Mouse (Mus musculus) intestine, embryonic 16.5 days (tissue): Measurements from ENCODE around the gene Sept9. TPM values are rescaled to one million over a fixed set of nuclear protein-coding genes. Genes with fewer than 3 reads are reported as not detected.

Source experiments
- ATAC-seq: fragments of 200-750 bp; cut with Nextera tagmentation; 2 replicates; pipeline ENCODE4 v1.8.0; 2017; ENCODE audit warnings: moderate TSS enrichment, moderate library complexity
- H3K27ac ChIP-seq: fragments of 300-500 bp; sonication (generic); 2 replicates; pipeline ENCODE4 v1.5.1; 2014; ENCODE audit warnings: mild to moderate bottlenecking, low read length
- H3K27me3 ChIP-seq: fragments of 300-500 bp; sonication (generic); replicated peaks from 2 replicates; pipeline ENCODE4 v1.6.1; 2014; ENCODE audit warnings: low read length, control low read depth, mixed read lengths; ENCODE audit not compliant: control insufficient read depth, insufficient read depth
- H3K36me3 ChIP-seq: fragments of 300-500 bp; sonication (generic); 2 replicates; pipeline ENCODE4 v1.6.1; 2014; ENCODE audit warnings: low read length, control low read depth; ENCODE audit not compliant: control insufficient read depth, insufficient read depth
- H3K4me1 ChIP-seq: fragments of 300-500 bp; sonication (generic); 2 replicates; pipeline ENCODE4 v1.6.1; 2014; ENCODE audit warnings: low read length, control low read depth, mixed read lengths; ENCODE audit not compliant: control insufficient read depth, insufficient read depth
- H3K4me2 ChIP-seq: fragments of 300-500 bp; sonication (generic); 2 replicates; pipeline ENCODE4 v1.6.1; 2014; ENCODE audit warnings: low read depth, low read length, control low read depth
- H3K4me3 ChIP-seq: fragments of 300-500 bp; sonication (generic); 2 replicates; pipeline ENCODE4 v1.5.1; 2014; ENCODE audit warnings: mild to moderate bottlenecking, low read length
- H3K9ac ChIP-seq: fragments of 300-500 bp; sonication (generic); 2 replicates; pipeline ENCODE4 v1.6.1; 2014; ENCODE audit warnings: low read depth, low read length
- H3K9me3 ChIP-seq: fragments of 300-500 bp; sonication (generic); 2 replicates; pipeline ENCODE4 v1.6.1; 2016; ENCODE audit warnings: low read length, control low read depth; ENCODE audit not compliant: control insufficient read depth
- WGBS: fragments of 180-500 bp; shearing (Covaris S2); extraction: QIAGEN DNeasy Blood & Tissue Kit; methylation state at CpG from one replicate; pipeline ENCODE4 v1.1.7; 2014; 5-methylcytosine and 5-hydroxymethylcytosine counted together
- polyA plus RNA-seq: library from polyadenylated mRNA; unstranded; fragments of >200 nt; fragmentation: Nextera tagmentation; extraction: Ambion mirVana; gene quantifications from 2 replicates; pipeline ENCODE4 v1.2.1, GENCODE M21; 2015

Sept9 gene
- polyA plus RNA-seq, 1 experiment from 2014 or later = 183 TPM

DNA sequence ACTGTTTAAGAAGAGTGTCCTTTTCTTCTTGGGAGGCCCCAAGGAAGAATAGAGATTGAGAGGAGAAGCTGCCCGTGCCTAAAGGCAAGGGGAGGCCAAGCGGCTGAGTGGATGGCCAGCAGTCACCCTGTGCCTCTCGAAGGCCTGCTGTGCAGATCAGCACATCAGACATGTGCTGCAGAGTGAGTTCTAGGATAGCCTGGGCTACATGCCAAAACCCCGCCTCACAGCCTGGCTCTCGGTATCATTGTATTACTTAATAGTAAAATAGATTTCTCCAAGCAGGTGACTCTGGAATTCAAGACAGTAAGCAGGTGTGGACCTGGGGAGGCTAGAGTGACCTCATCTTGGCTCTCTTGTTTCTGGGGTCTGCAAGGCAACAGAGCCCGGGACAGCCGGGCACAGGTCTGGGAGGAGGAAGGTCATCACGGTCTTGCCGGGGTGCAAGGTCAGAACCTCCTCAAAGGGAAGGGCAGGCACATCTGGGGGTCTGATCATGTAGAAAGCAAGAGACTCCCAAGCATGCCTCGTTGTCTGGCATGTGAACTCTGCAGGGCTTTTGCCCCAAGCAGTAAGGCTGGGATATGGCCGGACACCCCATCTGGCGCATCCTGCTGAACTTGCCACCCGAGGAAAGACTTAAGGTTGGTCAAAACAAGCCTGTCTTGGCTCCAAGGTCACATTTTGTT lies 40.1 kb upstream of the Sept9 start:
- Histone ChIP-seq H3K27ac (no peak overlapping the region), H3K9me3 (no peaks in the 10 kb centered on the region), H3K4me2 (no peak overlapping the region), H3K27me3 (no peaks in the 10 kb centered on the region), H3K4me1 (peaks cover 11% of the 10 kb centered on the region; the same call in 1 of the 2 replicates), H3K9ac (no peak overlapping the region), H3K4me3 (no peak overlapping the region), H3K36me3 (0 out of 2 replicates have a peak, but pooled peaks cover 4% of the 10 kb centered on the region)
- ATAC-seq = no peak
- 81% methylated on average over 13 of the region's 13 CpGs for WGBS

- Histone ChIP-seq H3K9me3 (no peaks in the 10 kb centered on the region), H3K4me2 (no peak overlapping the region), H3K27me3 (no peaks in the 10 kb centered on the region), H3K4me3 (no peak overlapping the region), H3K4me1 (peaks cover 6% of the 10 kb centered on the region; the same call in 1 of the 2 replicates), H3K27ac (no peak overlapping the region), H3K36me3 (0 out of 2 replicates have a peak, but pooled peaks cover 4% of the 10 kb centered on the region), H3K9ac (no peak overlapping the region)
- no peak for ATAC-seq
- 88% methylated on average over 5 of the region's 5 CpGs for WGBS
Observed at GRCm38 (mm10) chr11:117159946-117160307, 39.5 kb upstream of the Sept9 start.

DNA sequence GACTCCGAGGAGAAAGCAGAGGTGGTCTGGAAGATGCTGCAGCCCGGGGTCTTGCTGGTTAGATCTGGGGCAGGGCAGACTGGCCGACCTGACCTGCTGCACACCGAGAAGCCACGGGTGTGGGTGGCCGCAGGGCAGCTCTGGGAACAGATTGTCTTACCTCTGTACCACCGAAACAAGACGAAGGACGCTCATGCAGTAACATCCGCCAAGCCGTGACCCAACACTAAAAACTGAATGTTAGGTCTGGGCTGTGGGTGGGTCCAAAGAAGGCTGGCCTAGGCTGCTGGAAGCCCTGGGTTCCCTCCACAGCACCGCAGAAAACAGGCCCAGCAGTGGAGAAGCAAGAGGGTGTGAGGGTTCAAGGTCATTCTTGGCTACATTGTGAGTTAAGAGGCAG lies 38.7 kb upstream of the Sept9 start:
- no peak overlapping the region for H3K27ac ChIP-seq
- ATAC-seq = no peak
- no peak overlapping the region for H3K4me2 ChIP-seq
- no peak overlapping the region for H3K9ac ChIP-seq
- H3K27me3 ChIP-seq = no peaks in the 10 kb centered on the region
- 0 out of 2 replicates have a peak, but pooled peaks cover 4% of the 10 kb centered on the region for H3K36me3 ChIP-seq
- no peaks in the 10 kb centered on the region for H3K9me3 ChIP-seq
- H3K4me3 ChIP-seq = no peak overlapping the region
- H3K4me1 ChIP-seq = peaks cover 5% of the 10 kb centered on the region; the same call in 1 of the 2 replicates
- WGBS = 90% methylated on average over 12 of the region's 12 CpGs

DNA sequence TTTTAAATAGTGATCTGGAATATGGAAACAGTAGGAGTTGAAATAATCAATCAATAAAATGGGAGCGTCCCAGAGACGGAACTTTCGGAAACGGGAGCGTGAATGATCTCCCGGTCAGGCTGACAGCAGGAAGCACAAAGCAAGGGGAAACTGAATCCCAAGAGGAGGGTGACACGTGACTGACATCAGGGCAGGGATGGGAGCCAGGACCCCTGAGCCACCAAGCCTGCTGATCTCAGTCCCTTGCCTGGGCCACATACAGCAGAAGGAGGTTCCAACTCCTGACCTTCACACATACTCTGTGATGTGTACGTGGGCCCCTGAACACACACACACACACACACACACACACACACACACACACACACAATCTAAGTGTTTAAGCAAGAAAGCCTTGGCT lies 37.9 kb upstream of the Sept9 start:
- Histone ChIP-seq H3K4me1 (no peaks in the 10 kb centered on the region; the same call in 1 of the 2 replicates), H3K4me3 (no peak overlapping the region), H3K27ac (no peak overlapping the region), H3K9ac (no peak overlapping the region), H3K4me2 (no peak overlapping the region), H3K27me3 (no peaks in the 10 kb centered on the region), H3K9me3 (no peaks in the 10 kb centered on the region), H3K36me3 (0 out of 2 replicates have a peak, but pooled peaks cover 4% of the 10 kb centered on the region)
- WGBS = 71% methylated on average over 8 of the region's 8 CpGs
- no peak for ATAC-seq

GRCm38 (mm10) chr11:117163098-117163497 lies 36.4 kb upstream of the Sept9 start:
- 0 out of 2 replicates have a peak, but pooled peaks cover 4% of the 10 kb centered on the region for H3K36me3 ChIP-seq
- H3K9ac ChIP-seq = no peak overlapping the region
- H3K27ac ChIP-seq = no peak overlapping the region
- no peaks in the 10 kb centered on the region; the same call in 1 of the 2 replicates for H3K4me1 ChIP-seq
- H3K27me3 ChIP-seq = no peaks in the 10 kb centered on the region
- no peak overlapping the region for H3K4me3 ChIP-seq
- no peak for ATAC-seq
- H3K9me3 ChIP-seq = no peaks in the 10 kb centered on the region
- no peak overlapping the region for H3K4me2 ChIP-seq
- WGBS = 85% methylated on average over 9 of the region's 9 CpGs

DNA sequence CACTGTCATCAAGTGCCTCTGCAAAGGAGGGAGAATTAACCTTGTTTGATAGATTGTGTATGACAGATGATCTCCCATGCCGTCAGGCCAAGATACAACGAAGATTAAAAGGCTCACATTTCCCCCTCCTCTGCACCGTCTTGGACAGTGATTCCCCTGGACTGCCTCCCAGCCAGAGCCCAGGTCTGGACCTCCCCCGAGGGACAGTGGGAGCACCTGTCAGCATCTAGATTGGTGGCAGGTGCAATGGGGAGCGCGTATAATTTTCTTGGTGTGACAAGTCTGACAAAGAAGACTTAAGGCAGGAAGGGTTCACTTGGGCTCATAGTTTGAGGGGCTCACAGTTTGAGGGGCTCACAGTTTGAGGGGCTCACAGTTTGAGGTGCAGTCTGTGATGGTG lies 35.7 kb upstream of the Sept9 start:
- Histone ChIP-seq H3K4me1 (no peaks in the 10 kb centered on the region; the same call in 1 of the 2 replicates), H3K27ac (no peak overlapping the region), H3K9me3 (no peaks in the 10 kb centered on the region), H3K9ac (no peak overlapping the region), H3K27me3 (no peaks in the 10 kb centered on the region), H3K36me3 (0 out of 2 replicates have a peak, but pooled peaks cover 4% of the 10 kb centered on the region), H3K4me3 (no peak overlapping the region), H3K4me2 (no peak overlapping the region)
- WGBS = 82% methylated on average over 6 of the region's 6 CpGs
- no peak for ATAC-seq

- no peak overlapping the region for H3K4me3 ChIP-seq
- H3K4me1 ChIP-seq = no peaks in the 10 kb centered on the region
- H3K9ac ChIP-seq = no peak overlapping the region
- WGBS = 77% methylated on average over 20 of the region's 20 CpGs
- no peaks in the 10 kb centered on the region for H3K9me3 ChIP-seq
- ATAC-seq = no peak
- H3K27ac ChIP-seq = no peak overlapping the region
- H3K27me3 ChIP-seq = no peaks in the 10 kb centered on the region
- no peak overlapping the region for H3K4me2 ChIP-seq
- H3K36me3 ChIP-seq = no peaks in the 10 kb centered on the region
Observed at GRCm38 (mm10) chr11:117168278-117169087, 31.0 kb upstream of the Sept9 start.

DNA sequence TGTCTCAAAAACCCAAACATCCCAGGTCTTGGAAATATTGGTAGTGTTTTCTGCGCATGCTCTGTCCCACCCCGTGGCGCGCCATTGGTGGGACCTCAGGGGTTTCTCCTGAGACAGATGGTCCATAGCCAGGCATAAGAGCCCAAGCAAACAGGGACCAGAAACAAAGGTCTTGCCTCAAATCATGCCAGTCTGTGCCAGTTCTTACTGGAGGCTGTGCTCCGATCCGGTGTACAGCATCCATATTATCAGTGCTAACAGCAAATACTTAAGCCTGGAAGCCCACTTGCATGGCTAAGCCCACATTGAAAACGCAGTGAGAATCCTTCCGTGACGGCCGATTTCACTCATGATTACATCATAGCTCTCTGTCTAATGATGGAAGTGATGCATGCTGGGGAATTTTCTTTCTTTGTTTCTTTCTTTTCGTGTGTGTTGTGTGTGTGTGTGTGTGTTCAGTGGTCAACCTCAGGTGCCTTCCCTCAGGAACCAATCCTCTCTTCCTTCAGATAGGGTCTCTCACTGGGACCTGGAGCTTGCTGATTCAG lies 30.3 kb upstream of the Sept9 start:
- H3K27me3 ChIP-seq = no peaks in the 10 kb centered on the region
- ATAC-seq = no peak
- H3K36me3 ChIP-seq = no peaks in the 10 kb centered on the region
- H3K4me3 ChIP-seq = no peak overlapping the region
- no peaks in the 10 kb centered on the region for H3K4me1 ChIP-seq
- no peaks in the 10 kb centered on the region for H3K9me3 ChIP-seq
- WGBS = 92% methylated on average over 11 of the region's 11 CpGs
- no peak overlapping the region for H3K27ac ChIP-seq
- no peak overlapping the region for H3K4me2 ChIP-seq
- no peak overlapping the region for H3K9ac ChIP-seq

- H3K27me3 ChIP-seq = no peaks in the 10 kb centered on the region
- H3K4me1 ChIP-seq = peaks cover 2% of the 10 kb centered on the region; the same call in 1 of the 2 replicates
- H3K4me3 ChIP-seq = no peak overlapping the region
- no peaks in the 10 kb centered on the region for H3K9me3 ChIP-seq
- no peak overlapping the region for H3K4me2 ChIP-seq
- ATAC-seq = no peak
- no peak overlapping the region for H3K27ac ChIP-seq
- 92% methylated on average over 19 of the region's 19 CpGs for WGBS
- H3K9ac ChIP-seq = no peak overlapping the region
- H3K36me3 ChIP-seq = no peaks in the 10 kb centered on the region
Observed at GRCm38 (mm10) chr11:117169801-117170565, 29.5 kb upstream of the Sept9 start.
